Mouse (Mus musculus) embryonic fibroblast, embryonic 13.5 days (primary cell): ENCODE measurements around the gene Pyroxd2.

Experiments
- CTCF ChIP-seq: IDR thresholded peaks from 2 replicates; pipeline ENCODE4 v1.5.1; 2011; ENCODE audit warnings: mild to moderate bottlenecking, control low read depth, low read length, moderate library complexity, borderline replicate concordance; ENCODE audit not compliant: insufficient read depth
- POLR2A ChIP-seq: IDR thresholded peaks from 2 replicates; pipeline ENCODE4 v1.6.1; 2011; ENCODE audit warnings: low read depth, mild to moderate bottlenecking, control low read depth, low read length, moderate library complexity

GRCm38 (mm10) chr19:42698576-42698975 lies 54.0 kb downstream of the Pyroxd2 start:
- TF ChIP-seq CTCF (no peak), POLR2A (no peak)
